Mouse (Mus musculus) brain, adult 10 weeks (tissue): ENCODE measurements around the gene Olfr716. TPM values are rescaled to one million over a fixed set of nuclear protein-coding genes. Genes with fewer than 3 reads are reported as not detected.

ENCODE experiments used
- polyA plus RNA-seq: library from polyadenylated mRNA; stranded (reverse); fragments of 350-450 nt; fragmentation: Illumina TruSeq; extraction: RNeasy Lipid Tissue Mini Kit (QIAGEN cat#74804); gene quantifications from one replicate; pipeline ENCODE4 v1.2.3, GENCODE M21; 2015; ENCODE audit warnings: low read depth, low replicate concordance

Gene Olfr716
- polyA plus RNA-seq: not detected

GRCm38 (mm10) chr7:107138027-107138426 is at the start of gene Olfr716:
Olfr716 (plus strand) TSS chr7:107138327.

GRCm38 (mm10) chr7:107092920-107093319 is 45.2 kb upstream of the Olfr716 start, which contains the start of gene Olfr17:
Olfr17 (plus strand) TSS chr7:107093220.

GRCm38 (mm10) chr7:107110269-107110668 is 27.9 kb upstream of the Olfr716 start, which contains the start of gene Olfr715b:
Olfr715b (minus strand) TSS chr7:107110369.

GRCm38 (mm10) chr7:107130983-107131382 is 7.1 kb upstream of the Olfr716 start, which contains the start of gene Olfr715:
Olfr715 (minus strand) TSS chr7:107131083.

GRCm38 (mm10) chr7:107166690-107167089 is 28.6 kb downstream of the Olfr716 start, which contains the start of gene Nlrp14:
Nlrp14 (plus strand) TSS chr7:107166990.

Other genes starting within 250 kb of the Olfr716 start
- gene Olfr707, start 237.1 kb upstream of the Olfr716 start, polyA plus RNA-seq: not detected
- not detected for gene Olfr1532-ps1, start 230.3 kb upstream of the Olfr716 start, polyA plus RNA-seq
- gene Olfr709-ps1, start 206.1 kb upstream of the Olfr716 start, polyA plus RNA-seq: not detected
- not detected for gene Olfr710, start 190.0 kb upstream of the Olfr716 start, polyA plus RNA-seq
- gene Olfr6, start 174.4 kb upstream of the Olfr716 start, polyA plus RNA-seq: not detected
- not detected for gene Olfr711, start 162.9 kb upstream of the Olfr716 start, polyA plus RNA-seq
- not detected for gene Olfr2, start 132.3 kb upstream of the Olfr716 start, polyA plus RNA-seq
- gene Olfr713, start 107.2 kb upstream of the Olfr716 start, polyA plus RNA-seq: not detected
- gene Olfr714, start 67.3 kb upstream of the Olfr716 start, polyA plus RNA-seq: not detected
- not detected for gene Olfr17, start 45.1 kb upstream of the Olfr716 start, polyA plus RNA-seq
- not detected for gene Olfr715b, start 28.0 kb upstream of the Olfr716 start, polyA plus RNA-seq
- not detected for gene Olfr715, start 7.2 kb upstream of the Olfr716 start, polyA plus RNA-seq
- gene Nlrp14, start 28.7 kb downstream of the Olfr716 start, polyA plus RNA-seq: not detected
- not detected for gene Rbmxl2, start 71.1 kb downstream of the Olfr716 start, polyA plus RNA-seq
- 17.7 TPM for gene Syt9, start 232.4 kb downstream of the Olfr716 start, polyA plus RNA-seq